Mouse (Mus musculus) liver, embryonic 11.5 days (tissue): ENCODE data around the gene Pdcd11. TPM values are rescaled to one million over a fixed set of nuclear protein-coding genes. Genes with fewer than 3 reads are reported as not detected.

Experiments used
- ATAC-seq: fragments of 200-750 bp; cut with Nextera tagmentation; replicated peaks from 2 replicates; pipeline ENCODE4 v1.8.0; 2017; ENCODE audit warnings: moderate number of reproducible peaks, mild to moderate bottlenecking, moderate TSS enrichment, moderate library complexity; ENCODE audit not compliant: low FRiP score
- DNase-seq: peaks from one replicate; pipeline ENCODE4 v3.0.0-alpha.2; 2017; ENCODE audit warnings: low spot score
- H3K27ac ChIP-seq: fragments of 300-500 bp; sonication (generic); 2 replicates; pipeline ENCODE4 v1.5.1; 2014; ENCODE audit warnings: mild to moderate bottlenecking, low read depth, low read length, control low read depth
- H3K27me3 ChIP-seq: fragments of 300-500 bp; sonication (generic); replicated peaks from 2 replicates; pipeline ENCODE4 v1.6.1; 2014; ENCODE audit warnings: low read length, mixed read lengths; ENCODE audit not compliant: control insufficient read depth, insufficient read depth
- H3K36me3 ChIP-seq: fragments of 300-500 bp; sonication (generic); 2 replicates; pipeline ENCODE4 v1.6.1; 2014; ENCODE audit warnings: mild to moderate bottlenecking, low read length, moderate library complexity, mixed read lengths; ENCODE audit not compliant: control insufficient read depth, insufficient read depth
- H3K4me1 ChIP-seq: fragments of 300-500 bp; sonication (generic); replicated peaks from 2 replicates; pipeline ENCODE4 v1.6.1; 2014; ENCODE audit warnings: low read length, mixed read lengths; ENCODE audit not compliant: control insufficient read depth, insufficient read depth
- H3K4me2 ChIP-seq: fragments of 300-500 bp; sonication (generic); 2 replicates; pipeline ENCODE4 v1.6.1; 2014; ENCODE audit warnings: mild to moderate bottlenecking, control low read depth, moderate library complexity
- H3K4me3 ChIP-seq: fragments of 300-500 bp; sonication (generic); 2 replicates; pipeline ENCODE4 v1.5.1; 2014; ENCODE audit warnings: low read depth, low read length, control low read depth
- H3K9ac ChIP-seq: fragments of 300-500 bp; sonication (generic); 2 replicates; pipeline ENCODE4 v1.6.1; 2014; ENCODE audit warnings: low read depth, low read length, control low read depth
- H3K9me3 ChIP-seq: fragments of 300-500 bp; sonication (generic); 2 replicates; pipeline ENCODE4 v1.6.1; 2016; ENCODE audit warnings: low read length, inconsistent platforms, mixed read lengths; ENCODE audit not compliant: control insufficient read depth
- WGBS: fragments of 180-500 bp; shearing (Covaris S2); extraction: QIAGEN DNeasy Blood & Tissue Kit; methylation state at CpG from one replicate; pipeline ENCODE4 v1.1.7; 2014; 5-methylcytosine and 5-hydroxymethylcytosine counted together
- polyA plus RNA-seq: library from polyadenylated mRNA; unstranded; fragments of >200 nt; fragmentation: Nextera tagmentation; extraction: Ambion mirVana; gene quantifications from 2 replicates; pipeline ENCODE4 v1.2.1, GENCODE M21; 2014

The Pdcd11 gene
- polyA plus RNA-seq, 1 experiment from 2014 or later, result 18.8 TPM

GRCm38 (mm10) chr19:47168223-47168622 is 77.7 kb downstream of the Pdcd11 start:
- 7% methylated on average over 13 of the region's 13 CpGs for WGBS
- DNase-seq, result no peak
- ATAC-seq, result 0 out of 2 replicates have a peak, but pooled peaks have one; percentile 34
- peaks cover 4% of the 10 kb centered on the region; the same call in 1 of the 2 replicates for H3K4me1 ChIP-seq
- H3K4me2 ChIP-seq, result peak overlapping the region; percentile 67
- H3K36me3 ChIP-seq, result no peaks in the 10 kb centered on the region
- no peaks in the 10 kb centered on the region for H3K27me3 ChIP-seq
- H3K9me3 ChIP-seq, result no peaks in the 10 kb centered on the region
- no peak overlapping the region for H3K27ac ChIP-seq
- peak overlapping the region; percentile 29 for H3K4me3 ChIP-seq
- peak overlapping the region; percentile 41; the same call in 1 of the 2 replicates for H3K9ac ChIP-seq

- Histone ChIP-seq H3K9me3 (no peaks in the 10 kb centered on the region), H3K4me2 (peak overlapping the region; percentile 67), H3K9ac (peak overlapping the region; percentile 41; the same call in 1 of the 2 replicates), H3K36me3 (no peaks in the 10 kb centered on the region), H3K4me1 (peaks cover 4% of the 10 kb centered on the region; the same call in 1 of the 2 replicates), H3K27ac (no peak overlapping the region), H3K4me3 (peak overlapping the region; percentile 29), H3K27me3 (no peaks in the 10 kb centered on the region)
- no peak for ATAC-seq
- DNase-seq, result peak; percentile 75
- 21% methylated on average over 11 of the region's 11 CpGs for WGBS
These were observed 78.3 kb downstream of the Pdcd11 start for GRCm38 (mm10) chr19:47168793-47169412.

GRCm38 (mm10) chr19:47174515-47174914 is 83.9 kb downstream of the Pdcd11 start:
- H3K4me3 ChIP-seq, result no peak overlapping the region
- H3K27ac ChIP-seq, result no peak overlapping the region
- peaks cover 24% of the 10 kb centered on the region for H3K27me3 ChIP-seq
- H3K36me3 ChIP-seq, result no peaks in the 10 kb centered on the region
- WGBS, result 52% methylated on average over 3 of the region's 3 CpGs
- no peak for DNase-seq
- H3K9ac ChIP-seq, result no peak overlapping the region
- H3K9me3 ChIP-seq, result no peaks in the 10 kb centered on the region
- no peak for ATAC-seq
- H3K4me2 ChIP-seq, result no peak overlapping the region
- no peaks in the 10 kb centered on the region for H3K4me1 ChIP-seq

GRCm38 (mm10) chr19:47175472-47175871 is 84.9 kb downstream of the Pdcd11 start:
- DNase-seq, result no peak
- WGBS, result 57% methylated on average over 2 of the region's 2 CpGs
- H3K27ac ChIP-seq, result no peak overlapping the region
- H3K36me3 ChIP-seq, result no peaks in the 10 kb centered on the region
- H3K4me2 ChIP-seq, result no peak overlapping the region
- H3K9ac ChIP-seq, result no peak overlapping the region
- ATAC-seq, result no peak
- peaks cover 34% of the 10 kb centered on the region for H3K27me3 ChIP-seq
- H3K9me3 ChIP-seq, result no peaks in the 10 kb centered on the region
- H3K4me1 ChIP-seq, result no peaks in the 10 kb centered on the region
- no peak overlapping the region for H3K4me3 ChIP-seq

- Histone ChIP-seq H3K9me3 (0 out of 2 replicates have a peak, but pooled peaks cover 2% of the 10 kb centered on the region), H3K4me1 (no peaks in the 10 kb centered on the region), H3K4me2 (no peak overlapping the region), H3K9ac (no peak overlapping the region), H3K4me3 (no peak overlapping the region), H3K27me3 (peaks cover 43% of the 10 kb centered on the region), H3K36me3 (no peaks in the 10 kb centered on the region), H3K27ac (no peak overlapping the region)
- ATAC-seq (no peak), DNase-seq (no peak)
- 83% methylated on average over 2 of the region's 2 CpGs for WGBS
These were observed 86.4 kb downstream of the Pdcd11 start for GRCm38 (mm10) chr19:47176916-47177505.

GRCm38 (mm10) chr19:47178001-47178400 is 87.4 kb downstream of the Pdcd11 start:
- DNase-seq, result no peak
- H3K4me2 ChIP-seq, result peak overlapping the region; percentile 94
- H3K27me3 ChIP-seq, result peaks cover 43% of the 10 kb centered on the region
- no peak overlapping the region for H3K27ac ChIP-seq
- H3K9ac ChIP-seq, result no peak overlapping the region
- ATAC-seq, result no peak
- H3K4me1 ChIP-seq, result no peaks in the 10 kb centered on the region
- 16% methylated on average over 10 of the region's 10 CpGs for WGBS
- peak overlapping the region; percentile 66 for H3K4me3 ChIP-seq
- no peaks in the 10 kb centered on the region for H3K36me3 ChIP-seq
- H3K9me3 ChIP-seq, result 0 out of 2 replicates have a peak, but pooled peaks cover 4% of the 10 kb centered on the region

- no peak within 1 kb of the TSS for H3K27ac ChIP-seq
- peaks cover 43% of the 10 kb centered on the region for H3K27me3 ChIP-seq
- peak within 1 kb of the TSS; percentile 94 for H3K4me2 ChIP-seq
- H3K4me3 ChIP-seq, result peak within 1 kb of the TSS; percentile 66
- WGBS, result under 1% methylated on average over 97 of the region's 98 CpGs
- DNase-seq, result peak; percentile 57
- no peak; the same call in 1 of the 2 replicates for ATAC-seq
- no peaks in the 10 kb centered on the region for H3K36me3 ChIP-seq
- H3K4me1 ChIP-seq, result no peaks in the 10 kb centered on the region
- peak within 1 kb of the TSS; percentile 30; the same call in 1 of the 2 replicates for H3K9ac ChIP-seq
- H3K9me3 ChIP-seq, result 0 out of 2 replicates have a peak, but pooled peaks cover 4% of the 10 kb centered on the region
These were observed 88.1 kb downstream of the Pdcd11 start, which contains the start of gene Neurl1a for GRCm38 (mm10) chr19:47178431-47179271. Gene Neurl1a, plus strand, starts transcription at chr19:47178820.

- ATAC-seq, result no peak
- 1% methylated on average over 41 of the region's 42 CpGs for WGBS
These were observed 88.8 kb downstream of the Pdcd11 start for GRCm38 (mm10) chr19:47179272-47179809.

More at GRCm38 (mm10) chr19:47179272-47179809, 88.8 kb downstream of the Pdcd11 start:
- peak overlapping the region; percentile 94 for H3K4me2 ChIP-seq
- H3K36me3 ChIP-seq, result no peaks in the 10 kb centered on the region
- no peak overlapping the region for H3K9ac ChIP-seq
- 0 out of 2 replicates have a peak, but pooled peaks cover 4% of the 10 kb centered on the region for H3K9me3 ChIP-seq
- peak; percentile 44 for DNase-seq
- H3K4me3 ChIP-seq, result peak overlapping the region; percentile 66
- H3K4me1 ChIP-seq, result no peaks in the 10 kb centered on the region
- no peak overlapping the region for H3K27ac ChIP-seq
- H3K27me3 ChIP-seq, result peaks cover 43% of the 10 kb centered on the region
